In genomic region chr9:108661677-108662612, GRCm38 (mm10) we compare ENCODE assay signal across 8 mouse cellular contexts. TPM values are rescaled to one million over a fixed set of nuclear protein-coding genes. Genes with fewer than 3 reads are reported as not detected.
A peak's percentile ranks its signal among the peaks of the same experiment; 100 is the strongest.
DNase-seq lines count a peak whose midpoint lies in the region; ATAC-seq and TF ChIP-seq lines count a peak whose summit lies in the region.

TSS of gene Slc25a20 (plus strand) at chr9:108662088.

- peak within 1 kb of the TSS; percentile 54 for H3K9ac ChIP-seq in forebrain, embryonic 15.5 days (replicated peaks)
- peak within 1 kb of the TSS; percentile 65 for H3K9ac ChIP-seq in lung, embryonic 14.5 days

- no peaks in the 10 kb centered on the region for H3K27me3 ChIP-seq in forebrain, embryonic 15.5 days
- H3K27me3 ChIP-seq in lung, embryonic 14.5 days (ENCODE audit: insufficient read depth, low read length), result no peaks in the 10 kb centered on the region
- no peaks in the 10 kb centered on the region for H3K27me3 ChIP-seq in thymus, adult 2 months (ENCODE audit: control insufficient read depth, insufficient read depth, low read length)

- 4% methylated on average over 36 of the region's 37 CpGs for WGBS in forebrain, embryonic 15.5 days
- WGBS in lung, embryonic 14.5 days, result 3% methylated on average over 37 of the region's 37 CpGs
- WGBS in olfactory bulb, adult 2 months, result 3% methylated on average over 33 of the region's 37 CpGs
- WGBS in thymus, adult 2 months, result 2% methylated on average over 37 of the region's 37 CpGs

- TF ChIP-seq POLR2A in olfactory bulb, adult 2 months (IDR thresholded peaks at IDR 0.05; ENCODE audit: insufficient read depth, low read depth, low read length), result no peak
- peak; percentile 30; the same call in 1 of the 2 replicates for TF ChIP-seq POLR2A in thymus, adult 2 months (IDR thresholded peaks at IDR 0.05; ENCODE audit: control insufficient read depth, extremely low read depth, insufficient read depth, low read length, poor library complexity)

- intact Hi-C loops in heart, postnatal 25 days (cut with DNase I), result no loop called here

- H3K4me2 ChIP-seq in forebrain, embryonic 15.5 days (replicated peaks), result peak within 1 kb of the TSS; percentile 60
- H3K4me2 ChIP-seq in lung, embryonic 14.5 days, result peak within 1 kb of the TSS; percentile 72

- peak; percentile 95 for DNase-seq in ES-CJ7 (ENCODE audit: low read depth, low spot score)
- DNase-seq in cerebellum, adult 11-12 months, result peak; percentile 79
- peak; percentile 69 for DNase-seq in heart, postnatal 25 days (ENCODE audit: low spot score)
- DNase-seq in layer of hippocampus, adult 2 months (ENCODE audit: low spot score in 2 of 2), result peak; percentile 64 to 78
- peak; percentile 91 for DNase-seq in lung, embryonic 14.5 days
- peak; percentile 81 for DNase-seq in thymus, adult 2 months

- peak; percentile 86 for ATAC-seq in forebrain, embryonic 15.5 days (replicated peaks)
- ATAC-seq in lung, embryonic 14.5 days (ENCODE audit: insufficient read depth), result peak; percentile 95

- no peaks in the 10 kb centered on the region for H3K9me3 ChIP-seq in forebrain, embryonic 15.5 days
- no peaks in the 10 kb centered on the region for H3K9me3 ChIP-seq in lung, embryonic 14.5 days (ENCODE audit: low read depth, low read length)

- no peak within 1 kb of the TSS for H3K27ac ChIP-seq in forebrain, embryonic 15.5 days (replicated peaks)
- peak within 1 kb of the TSS; percentile 75 for H3K27ac ChIP-seq in layer of hippocampus, adult 2 months
- peak within 1 kb of the TSS; percentile 54; the same call in 1 of the 2 replicates for H3K27ac ChIP-seq in lung, embryonic 14.5 days (ENCODE audit: low read depth)
- H3K27ac ChIP-seq in olfactory bulb, adult 2 months (ENCODE audit: insufficient read depth, low read depth, low read length), result no peak within 1 kb of the TSS
- no peak within 1 kb of the TSS for H3K27ac ChIP-seq in thymus, adult 2 months (ENCODE audit: control insufficient read depth, insufficient read depth, low read length)

- no peaks in the 10 kb centered on the region for H3K36me3 ChIP-seq in forebrain, embryonic 15.5 days
- H3K36me3 ChIP-seq in lung, embryonic 14.5 days (ENCODE audit: insufficient read depth), result no peaks in the 10 kb centered on the region
- H3K36me3 ChIP-seq in thymus, adult 2 months (ENCODE audit: control insufficient read depth, insufficient read depth, low read length), result no peaks in the 10 kb centered on the region

- peaks cover 9% of the 10 kb centered on the region for H3K4me1 ChIP-seq in forebrain, embryonic 15.5 days
- H3K4me1 ChIP-seq in lung, embryonic 14.5 days (ENCODE audit: insufficient read depth), result no peaks in the 10 kb centered on the region; the same call in none of the 2 replicates
- H3K4me1 ChIP-seq in olfactory bulb, adult 2 months (ENCODE audit: control insufficient read depth, insufficient read depth, low read length), result peaks cover 6% of the 10 kb centered on the region
- peaks cover 6% of the 10 kb centered on the region for H3K4me1 ChIP-seq in thymus, adult 2 months (replicated peaks; ENCODE audit: control insufficient read depth, insufficient read depth, low read length)

- H3K4me3 ChIP-seq in forebrain, embryonic 15.5 days, result peak within 1 kb of the TSS; percentile 55
- peak within 1 kb of the TSS; percentile 72 for H3K4me3 ChIP-seq in layer of hippocampus, adult 2 months
- peak within 1 kb of the TSS; percentile 71 for H3K4me3 ChIP-seq in lung, embryonic 14.5 days (ENCODE audit: low read depth, low read length)
- peak within 1 kb of the TSS; percentile 89 for H3K4me3 ChIP-seq in olfactory bulb, adult 2 months (ENCODE audit: insufficient read depth, low read depth, low read length)
- peak within 1 kb of the TSS; percentile 100 for H3K4me3 ChIP-seq in thymus, adult 2 months (ENCODE audit: control insufficient read depth, insufficient read depth, low read length)

- TF ChIP-seq CTCF in layer of hippocampus, adult 2 months (conservative IDR thresholded peaks at IDR 0.05), result no peak
- no peak for TF ChIP-seq CTCF in lung, embryonic 14.5 days (IDR thresholded peaks at IDR 0.05; ENCODE audit: low read depth)
- no peak for TF ChIP-seq CTCF in olfactory bulb, adult 2 months (IDR thresholded peaks at IDR 0.05; ENCODE audit: insufficient read depth, low read depth, low read length)
- no peak for TF ChIP-seq CTCF in thymus, adult 2 months (IDR thresholded peaks at IDR 0.05; ENCODE audit: borderline replicate concordance, control insufficient read depth, extremely low read depth, insufficient read depth, low read length, poor library complexity)

RNA-seq across cellular contexts. Expression of gene Slc25a20, which starts in this region (rescaled TPM):
- polyA plus RNA-seq in forebrain, embryonic 15.5 days (2015; fragmentation: Nextera tagmentation; extraction: Ambion mirVana), result 44.2 and 44.7 TPM in 2 replicates
- 100 to 1,000 TPM; 192 to 211 TPM for total RNA-seq in heart, postnatal 25 days (2021)
- 10 to 100 TPM; 14.4 to 14.8 TPM for total RNA-seq in layer of hippocampus, adult 2 months (2021)
- polyA plus RNA-seq in lung, embryonic 14.5 days (2014; fragmentation: Nextera tagmentation; extraction: Ambion mirVana), result 27.6 and 29.6 TPM in 2 replicates
- polyA plus RNA-seq in olfactory bulb, adult 2 months (2012; ENCODE audit: insufficient read depth, insufficient read length, low replicate concordance, missing spikeins), result not detected in 2 replicates
- polyA plus RNA-seq in thymus, adult 2 months (2012; rRNA removed), result 19.8 and 24.7 TPM in 2 replicates

Comparison
In these comparisons a context has a peak if more than half of its experiments do, and no peak if none do; other contexts are left out.
1. RNA of gene Slc25a20 (total RNA-seq): 192 to 211 TPM in heart, postnatal 25 days; 14.4 to 14.8 TPM in layer of hippocampus, adult 2 months; every median in the first group is over 10 times any median in the second.
2. RNA of gene Slc25a20 (polyA plus RNA-seq): 44.2 to 44.7 TPM in forebrain, embryonic 15.5 days, 27.6 to 29.6 TPM in lung, embryonic 14.5 days and 19.8 to 24.7 TPM in thymus, adult 2 months; not detected in olfactory bulb, adult 2 months; every median in the first group is over 10 times any median in the second.
3. H3K27ac ChIP-seq: peak in layer of hippocampus, adult 2 months (single experiment) and lung, embryonic 14.5 days (single experiment); none in forebrain, embryonic 15.5 days (single experiment), olfactory bulb, adult 2 months (single experiment) and thymus, adult 2 months (single experiment).
4. Peak in every context shown above with its lines, with median percentiles within 50 percentile points of each other: DNase-seq and H3K4me3 ChIP-seq.